In genomic region chr2:166564455-166564854, GRCm38 (mm10) we compare ENCODE assay signal across 8 mouse cellular contexts.
DNase-seq lines count a peak whose midpoint lies in the region; ATAC-seq and TF ChIP-seq lines count a peak whose summit lies in the region.

No protein-coding gene starts in this region.

- DNase-seq in left cerebral cortex, postnatal 25 days (ENCODE audit: low spot score in 2 of 2): peak; percentile 50 to 52
- DNase-seq in left cerebral cortex, postnatal 10 days (ENCODE audit: extremely low spot score in 1 of 2, low spot score in 2 of 2): no peak
- peak; percentile 60 to 74 for DNase-seq in cerebellum, postnatal 25 days
- DNase-seq in gastrocnemius, adult 2 months: peak; percentile 69
- peak in 2 of 3 experiments; percentile 24 to 30 for DNase-seq in liver, embryonic 14.5 days (ENCODE audit: low read depth in 3 of 3, low spot score in 3 of 3)
- peak; percentile 84 for DNase-seq in naive thymus-derived CD4-positive, alpha-beta T cell, adult 2 months (ENCODE audit: low read depth)

- no peaks in the 10 kb centered on the region for H3K27me3 ChIP-seq in intestine, embryonic 15.5 days (replicated peaks)
- no peaks in the 10 kb centered on the region for H3K27me3 ChIP-seq in liver, embryonic 14.5 days (ENCODE audit: control insufficient read depth, insufficient read depth, low read length)
- H3K27me3 ChIP-seq in stomach, embryonic 15.5 days (replicated peaks): no peaks in the 10 kb centered on the region

- 11% methylated on average over 11 of the region's 11 CpGs for WGBS in intestine, embryonic 15.5 days
- 7% methylated on average over 11 of the region's 11 CpGs for WGBS in liver, embryonic 14.5 days (ENCODE audit: insufficient replicate concordance)
- 10% methylated on average over 11 of the region's 11 CpGs for WGBS in stomach, embryonic 15.5 days

- no peaks in the 10 kb centered on the region for H3K36me3 ChIP-seq in intestine, embryonic 15.5 days
- no peaks in the 10 kb centered on the region for H3K36me3 ChIP-seq in liver, embryonic 14.5 days (replicated peaks; ENCODE audit: control insufficient read depth, insufficient read depth, low read depth)
- H3K36me3 ChIP-seq in stomach, embryonic 15.5 days: no peaks in the 10 kb centered on the region

- intact Hi-C loops in left cerebral cortex, postnatal 25 days (cut with DNase I): loop anchor here (1.0 to 5.0 kb wide), 6 partner anchors 127 to 479 kb away; partner anchors contain the start of gene Sulf2
- intact Hi-C loops in left cerebral cortex, postnatal 10 days (cut with DNase I): loop anchor here (2.0 to 5.0 kb wide), 2 partner anchors 456 to 477 kb away; no protein-coding TSS in a partner anchor
- intact Hi-C loops in gastrocnemius, adult 2 months (cut with DNase I): loop anchor here (1.0 to 10.0 kb wide), 5 partner anchors 127 to 790 kb away; partner anchors contain the start of gene Sulf2

- 0 out of 2 replicates have a peak, but pooled peaks cover 2% of the 10 kb centered on the region for H3K4me1 ChIP-seq in intestine, embryonic 15.5 days (replicated peaks)
- peaks cover 0 to 4% of the 10 kb centered on the region in 2 experiments; a peak in 1 of 4 replicates for H3K4me1 ChIP-seq in liver, embryonic 14.5 days (replicated peaks; ENCODE audit: control insufficient read depth in 2 of 2, insufficient read depth in 2 of 2, low read length in 1 of 2)
- 0 out of 2 replicates have a peak, but pooled peaks cover 3% of the 10 kb centered on the region for H3K4me1 ChIP-seq in stomach, embryonic 15.5 days

- peak; percentile 84 for TF ChIP-seq CTCF in gastrocnemius, adult 2 months (IDR thresholded peaks at IDR 0.05)
- peak; percentile 96 for TF ChIP-seq CTCF in liver, embryonic 14.5 days (IDR thresholded peaks at IDR 0.05; ENCODE audit: low read depth)

- ATAC-seq in intestine, embryonic 15.5 days: peak; percentile 41
- ATAC-seq in liver, embryonic 14.5 days (ENCODE audit: insufficient read depth): no peak
- no peak; the same call in 1 of the 2 replicates for ATAC-seq in stomach, embryonic 15.5 days (ENCODE audit: insufficient read depth, low FRiP score, low read depth)

- H3K4me2 ChIP-seq in intestine, embryonic 15.5 days (replicated peaks): peak overlapping the region; percentile 55
- peak overlapping the region; percentile 42 for H3K4me2 ChIP-seq in liver, embryonic 14.5 days (ENCODE audit: low read depth)
- peak overlapping the region; percentile 46 for H3K4me2 ChIP-seq in stomach, embryonic 15.5 days

- no peaks in the 10 kb centered on the region for H3K9me3 ChIP-seq in intestine, embryonic 15.5 days
- H3K9me3 ChIP-seq in liver, embryonic 14.5 days (ENCODE audit: control insufficient read depth, low read length): no peaks in the 10 kb centered on the region
- no peaks in the 10 kb centered on the region for H3K9me3 ChIP-seq in stomach, embryonic 15.5 days

- peak overlapping the region; percentile 55 for H3K4me3 ChIP-seq in gastrocnemius, adult 2 months
- 0 out of 2 replicates have a peak overlapping the region, but pooled peaks have one; percentile 17 for H3K4me3 ChIP-seq in intestine, embryonic 15.5 days (replicated peaks)
- H3K4me3 ChIP-seq in liver, embryonic 14.5 days (ENCODE audit: insufficient read depth in 1 of 2, low read depth in 2 of 2, low read length in 2 of 2): peak overlapping the region in 1 of 2 experiments; percentile 13; a peak in 1 of 4 replicates
- H3K4me3 ChIP-seq in stomach, embryonic 15.5 days (replicated peaks): no peak overlapping the region; the same call in 1 of the 2 replicates

- no peak overlapping the region for H3K27ac ChIP-seq in gastrocnemius, adult 2 months
- H3K27ac ChIP-seq in intestine, embryonic 15.5 days: no peak overlapping the region
- H3K27ac ChIP-seq in liver, embryonic 14.5 days: no peak overlapping the region
- no peak overlapping the region for H3K27ac ChIP-seq in stomach, embryonic 15.5 days

- H3K9ac ChIP-seq in intestine, embryonic 15.5 days: no peak overlapping the region
- no peak overlapping the region for H3K9ac ChIP-seq in liver, embryonic 14.5 days (replicated peaks)
- no peak overlapping the region for H3K9ac ChIP-seq in stomach, embryonic 15.5 days

- no peak for TF ChIP-seq EP300 in liver, embryonic 14.5 days (IDR thresholded peaks at IDR 0.05; ENCODE audit: low read depth)

Comparison
In these comparisons a context has a peak if more than half of its experiments do, and no peak if none do; other contexts are left out.
1. DNase-seq: peak in left cerebral cortex, postnatal 25 days (2 of 2), cerebellum, postnatal 25 days (2 of 2), gastrocnemius, adult 2 months (single experiment), liver, embryonic 14.5 days (2 of 3) and naive thymus-derived CD4-positive, alpha-beta T cell, adult 2 months (single experiment); none in left cerebral cortex, postnatal 10 days (0 of 2).
2. Peak in every context shown above with its lines, with median percentiles within 50 percentile points of each other: H3K4me2 ChIP-seq.